Mouse (Mus musculus): ENCODE results near the gene Limk2. TPM values are rescaled to one million over a fixed set of nuclear protein-coding genes. Genes with fewer than 3 reads are reported as not detected.

Limk2 gene
- total RNA-seq, 2 experiments from 2014 or later = 95.5 to 98.4 TPM

DNA sequence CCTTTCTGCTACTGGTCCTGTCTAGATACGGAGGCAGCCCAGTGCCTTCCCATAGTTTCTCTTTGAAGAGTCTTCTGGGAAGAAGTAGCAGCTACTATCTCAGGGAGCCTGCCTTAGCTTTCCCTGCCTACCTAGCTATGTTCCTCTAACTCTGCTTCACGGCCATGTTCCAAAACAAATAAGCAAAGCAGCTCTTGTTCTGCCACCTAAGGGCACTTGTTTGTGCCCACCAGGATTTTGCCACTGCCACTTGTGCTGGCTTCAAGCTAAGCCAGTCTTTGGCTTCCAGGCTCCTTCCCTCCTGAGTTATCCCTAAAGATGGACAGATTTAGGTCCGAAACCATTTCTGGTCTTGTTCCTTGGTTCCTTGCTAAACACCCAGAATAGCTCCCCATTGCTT, 3.1 kb upstream of the Limk2 start:
- no peak for DNase-seq

- DNase-seq = no peak
Observed at GRCm38 (mm10) chr11:3408131-3408996, 625 bp downstream of the Limk2 start.

GRCm38 (mm10) chr11:3404287-3405047, 4.5 kb downstream of the Limk2 start:
- DNase-seq = no peak

DNA sequence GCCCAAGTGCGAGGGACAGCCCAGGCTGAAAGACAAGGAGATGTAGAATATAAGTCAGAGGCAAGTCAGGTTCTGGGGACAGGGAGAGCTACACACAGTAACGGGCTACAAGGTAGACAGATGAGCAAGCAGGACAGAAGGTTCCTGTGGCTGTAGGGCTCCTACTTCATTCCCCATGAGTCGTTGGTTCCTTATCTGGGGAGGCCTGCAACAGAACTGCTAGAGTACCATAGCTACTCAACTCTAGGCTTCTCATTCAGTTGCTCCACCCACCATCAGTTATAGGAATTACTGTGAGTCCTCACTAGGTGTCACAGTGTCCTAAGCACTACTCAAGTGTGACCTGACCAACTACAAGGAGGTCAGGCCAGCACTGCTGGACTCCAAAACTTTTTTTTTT, 6.0 kb downstream of the Limk2 start:
- DNase-seq = no peak

GRCm38 (mm10) chr11:3398318-3398717, 10.7 kb downstream of the Limk2 start:
- no peak for DNase-seq

DNA sequence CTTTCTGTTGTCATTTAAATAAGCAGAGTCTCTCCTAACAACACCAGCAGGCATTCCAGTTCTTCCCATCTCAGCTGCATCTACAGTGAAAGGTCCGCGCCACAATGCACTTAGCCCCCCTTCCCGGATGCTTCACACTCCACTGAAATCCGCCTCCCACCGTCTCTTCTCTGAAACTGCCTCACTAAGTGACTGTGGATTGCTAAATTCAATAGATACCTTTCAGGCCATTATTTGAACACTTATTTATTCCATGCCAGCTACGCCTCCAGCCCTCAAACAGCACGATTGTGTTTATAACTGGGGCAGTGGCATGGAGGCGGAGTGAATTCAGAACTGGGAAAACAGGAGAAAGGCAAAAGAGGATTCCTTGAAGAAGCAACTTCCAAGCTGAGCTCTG, 12.4 kb downstream of the Limk2 start:
- DNase-seq = no peak

DNA sequence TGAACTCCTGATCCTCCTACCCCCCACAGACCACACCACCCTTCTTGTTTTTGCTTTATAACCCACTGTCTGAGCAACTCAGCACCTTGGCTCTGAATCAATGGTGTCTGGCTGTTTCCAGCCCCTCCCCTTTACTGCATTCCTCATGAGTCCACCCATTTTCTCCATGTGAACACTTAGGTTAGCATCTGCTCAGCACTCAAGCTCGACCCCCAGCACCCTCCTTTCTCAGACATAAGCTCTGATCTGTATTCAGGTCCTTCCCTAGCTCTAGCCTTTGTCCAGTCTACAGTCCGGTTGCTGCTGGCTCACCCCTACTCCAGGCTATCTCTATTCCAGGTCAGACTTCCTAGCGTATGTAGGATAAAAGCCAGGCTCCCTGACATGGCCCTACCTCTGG, 12.9 kb downstream of the Limk2 start:
- DNase-seq = no peak

GRCm38 (mm10) chr11:3394520-3394919, 14.5 kb downstream of the Limk2 start:
- no peak for DNase-seq

GRCm38 (mm10) chr11:3392526-3392925, 16.5 kb downstream of the Limk2 start:
- DNase-seq = no peak

- DNase-seq = no peak
Observed at GRCm38 (mm10) chr11:3390789-3391188, 18.2 kb downstream of the Limk2 start.

DNA sequence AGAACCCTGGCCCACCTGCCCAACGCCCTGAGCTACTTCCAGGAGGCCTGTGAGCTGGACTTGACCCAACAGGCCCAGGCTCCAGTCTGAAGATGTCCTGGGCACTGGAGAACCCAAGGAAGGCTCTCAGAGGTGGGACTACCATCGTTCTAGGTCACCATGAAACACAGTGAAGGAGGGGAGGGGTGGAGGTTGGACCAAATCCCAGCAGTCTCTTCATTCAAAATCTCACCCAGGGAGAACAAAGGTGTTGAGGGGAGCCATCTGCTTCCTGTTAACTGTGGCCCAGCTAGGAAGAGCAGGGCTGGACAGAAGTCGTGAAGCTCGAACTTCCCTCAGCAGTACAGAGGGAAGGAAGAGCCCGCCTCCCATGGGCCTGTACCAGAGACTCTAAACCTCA, 19.0 kb downstream of the Limk2 start:
- DNase-seq = no peak

- no peak for DNase-seq
Observed at GRCm38 (mm10) chr11:3387482-3388196, 21.4 kb downstream of the Limk2 start.

DNA sequence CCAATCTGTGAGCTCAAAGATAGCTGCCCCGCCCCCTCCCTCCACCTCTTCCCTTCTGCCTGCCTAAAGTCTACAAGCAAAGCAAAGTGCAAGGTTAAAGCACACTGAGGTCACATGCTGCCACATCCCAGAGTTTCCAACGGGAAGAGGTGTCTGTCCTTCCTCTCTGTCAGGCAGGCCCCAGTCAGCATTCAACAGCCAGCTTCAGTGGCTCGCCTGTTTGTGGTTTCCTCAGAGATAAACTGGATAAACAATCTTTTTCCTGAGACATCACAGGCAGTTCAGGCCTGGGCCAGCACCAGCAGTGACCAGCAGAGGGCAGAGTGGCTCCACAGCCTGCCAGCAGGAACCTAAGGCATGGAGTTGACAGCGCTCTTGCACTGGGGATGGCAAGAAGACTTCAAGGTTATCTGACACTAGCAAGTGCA, 22.0 kb downstream of the Limk2 start:
- DNase-seq = peak; percentile 85 to 86

DNA sequence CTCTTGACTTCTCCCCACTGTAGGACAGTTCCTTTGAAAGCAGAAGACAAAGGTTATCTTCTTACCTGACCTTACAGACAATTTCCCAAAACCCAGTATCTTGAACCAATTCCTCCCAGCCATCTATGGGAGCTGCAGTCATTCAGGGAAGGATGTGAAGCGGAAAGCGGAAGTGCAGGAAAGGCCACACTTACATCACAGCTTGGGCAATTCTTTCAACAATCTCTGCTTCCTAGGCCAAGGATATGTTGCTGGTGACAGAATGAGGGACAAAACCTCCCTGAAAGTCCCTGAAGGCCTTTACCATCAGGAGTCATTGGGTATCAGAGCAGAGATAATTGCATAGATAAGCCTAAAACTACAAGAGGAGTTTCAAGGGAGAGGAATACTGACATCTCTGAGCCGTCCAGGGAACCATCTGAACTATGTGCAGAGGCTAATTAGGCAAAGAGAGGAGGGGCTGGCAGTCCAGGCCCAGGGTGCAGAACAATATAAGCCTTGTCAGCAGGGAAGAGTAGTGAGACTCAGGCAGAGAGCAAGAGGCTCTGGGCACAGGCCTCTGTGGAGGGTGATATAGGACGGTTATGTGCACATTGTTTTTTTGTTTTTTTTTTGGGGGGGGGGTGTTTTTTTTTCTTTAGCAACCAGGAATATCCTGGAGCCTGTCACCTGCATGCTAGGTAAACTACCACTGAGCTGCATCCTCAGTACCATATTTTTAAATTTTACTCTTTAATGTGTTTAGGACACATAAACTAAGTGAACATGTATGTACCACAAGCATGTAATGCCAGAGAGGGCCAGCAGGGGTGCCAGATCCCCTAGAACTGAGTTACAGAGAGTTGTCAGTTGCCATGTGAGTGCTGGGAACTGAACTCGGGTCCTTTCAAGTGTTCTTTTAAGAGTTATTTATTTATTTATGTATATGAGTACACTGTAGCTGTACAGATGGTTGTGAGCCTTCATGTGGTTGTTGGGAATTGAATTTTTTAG, 26.1 kb downstream of the Limk2 start:
- no peak for DNase-seq

DNA sequence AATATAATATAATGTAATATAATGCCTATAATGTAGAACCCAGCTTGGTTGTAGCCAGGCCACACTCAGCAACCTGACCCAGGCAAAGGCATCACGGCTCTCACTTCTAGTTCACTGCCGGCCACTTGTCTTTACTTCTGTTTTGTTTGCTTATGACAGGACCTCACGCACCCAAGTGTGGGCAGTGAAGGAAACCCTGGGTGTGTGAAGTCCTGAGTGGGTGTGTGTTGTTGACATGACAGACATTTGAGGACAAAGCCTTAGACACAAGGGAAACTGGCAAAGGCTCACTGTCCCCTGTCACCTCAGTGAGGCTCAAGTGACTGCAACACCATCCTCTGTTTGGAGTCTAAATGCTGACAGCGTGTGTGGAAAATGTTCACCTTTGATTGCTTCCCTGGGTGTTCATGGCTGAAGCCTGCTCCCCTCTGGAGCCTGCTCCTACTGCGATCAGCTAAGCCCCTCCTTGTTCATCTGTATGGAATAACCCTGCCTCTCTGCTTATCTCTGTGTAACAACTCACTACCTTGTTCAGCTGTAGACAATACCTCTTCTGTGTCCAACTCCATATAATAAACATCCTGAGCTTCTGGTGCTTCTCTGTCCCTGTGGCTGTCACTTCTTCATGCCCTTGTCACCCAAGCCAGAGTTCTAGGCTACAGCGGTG, 27.7 kb downstream of the Limk2 start:
- DNase-seq = no peak

- no peak for DNase-seq
Observed at GRCm38 (mm10) chr11:3379427-3379826, 29.6 kb downstream of the Limk2 start.

- no peak for DNase-seq
Observed at GRCm38 (mm10) chr11:3374741-3375140, 34.2 kb downstream of the Limk2 start.

DNA sequence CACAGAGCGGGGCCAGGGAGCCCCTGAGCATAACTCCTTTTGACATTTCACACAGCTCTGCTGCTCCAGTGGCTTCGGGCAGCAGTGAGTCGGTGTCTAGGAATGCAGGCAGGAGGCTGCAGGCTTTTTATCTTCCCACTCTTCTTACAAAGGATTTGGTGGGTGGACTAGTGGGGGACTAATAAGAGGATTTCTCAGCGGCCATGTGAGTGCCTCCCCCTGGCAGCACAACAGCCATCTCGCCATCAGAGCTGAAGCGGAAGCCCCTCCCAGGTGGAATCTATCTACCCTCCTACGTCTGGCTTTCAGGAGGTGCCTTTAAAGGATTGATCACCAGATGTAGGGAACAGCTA, 34.7 kb downstream of the Limk2 start:
- DNase-seq = no peak

GRCm38 (mm10) chr11:3373591-3374292, 35.2 kb downstream of the Limk2 start:
- DNase-seq = peak in 1 of 2 experiments; percentile 13

- DNase-seq = no peak
Observed at GRCm38 (mm10) chr11:3371599-3372295, 37.2 kb downstream of the Limk2 start.

All from layer of hippocampus, postnatal 36 days (tissue).